Mouse (Mus musculus) adrenal gland, postnatal 25 days (tissue): ENCODE measurements around the gene Gm10486. TPM values are rescaled to one million over a fixed set of nuclear protein-coding genes. Genes with fewer than 3 reads are reported as not detected.
"Not testable (repeated sequence)": the region's sequence is repeated elsewhere in the genome, so short reads cannot be mapped to it uniquely, and the experiment has no call there.

Experiments
- DNase-seq: peaks from one replicate; pipeline ENCODE4 v3.0.0; 2021; ENCODE audit warnings: mixed read lengths
- long read RNA-seq: library from polyadenylated mRNA; stranded (forward); transcript quantifications from one replicate; pipeline ENCODE4 v2.0.0, GENCODE M21; 2021
- total RNA-seq: library from RNA; stranded (reverse); gene quantifications from 2 replicates; pipeline ENCODE4 v1.2.3, GENCODE M21; 2021

Gm10486 gene
- not detected in 2 replicates for total RNA-seq
- long read RNA-seq = 0 reads

DNA sequence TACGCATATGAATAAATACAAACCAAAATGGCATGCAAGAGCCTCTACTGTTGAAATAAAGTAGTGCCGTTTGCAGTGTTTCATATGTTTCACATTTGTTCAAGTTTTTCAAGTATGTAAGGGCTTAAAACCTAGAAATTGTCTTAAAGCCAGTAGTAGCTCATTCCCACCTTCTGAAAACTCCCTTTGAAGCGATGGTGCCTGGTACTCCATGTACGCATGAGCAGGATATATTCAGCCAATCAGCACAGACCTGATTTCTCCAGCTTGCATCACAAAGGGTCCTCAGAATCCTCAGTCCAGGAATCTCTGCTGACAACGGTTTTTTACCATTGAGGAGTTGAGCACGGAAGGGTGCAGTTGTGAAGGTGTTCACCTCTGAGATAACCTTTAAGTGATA, at the start of gene Gm10486:
TSS of gene Gm10486 (plus strand) at position 301 of the 400 bp plus-strand sequence.
- DNase-seq = not testable (repeated sequence)
